Mouse (Mus musculus) midbrain, embryonic 15.5 days (tissue): Measurements from ENCODE around the gene Iqsec1. TPM values are rescaled to one million over a fixed set of nuclear protein-coding genes. Genes with fewer than 3 reads are reported as not detected.

Experiments used
- ATAC-seq: fragments of 200-750 bp; cut with Nextera tagmentation; replicated peaks from 2 replicates; pipeline ENCODE4 v1.8.0; 2017; ENCODE audit warnings: moderate TSS enrichment
- H3K27ac ChIP-seq: fragments of 300-500 bp; sonication (generic); 2 replicates; pipeline ENCODE4 v1.5.1; 2015; ENCODE audit warnings: mild to moderate bottlenecking, inconsistent platforms
- H3K27me3 ChIP-seq: fragments of 300-500 bp; sonication (generic); replicated peaks from 2 replicates; pipeline ENCODE4 v1.6.1; 2015; ENCODE audit warnings: inconsistent platforms
- H3K36me3 ChIP-seq: fragments of 300-500 bp; sonication (generic); replicated peaks from 2 replicates; pipeline ENCODE4 v1.6.1; 2015; ENCODE audit warnings: inconsistent platforms
- H3K4me1 ChIP-seq: fragments of 300-500 bp; sonication (generic); 2 replicates; pipeline ENCODE4 v1.6.1; 2015; ENCODE audit warnings: inconsistent platforms
- H3K4me2 ChIP-seq: fragments of 300-500 bp; sonication (generic); 2 replicates; pipeline ENCODE4 v1.6.1; 2015; ENCODE audit warnings: inconsistent platforms, mild to moderate bottlenecking, moderate library complexity
- H3K4me3 ChIP-seq: fragments of 300-500 bp; sonication (generic); 2 replicates; pipeline ENCODE4 v1.5.1; 2015; ENCODE audit warnings: mild to moderate bottlenecking, inconsistent platforms
- H3K9ac ChIP-seq: fragments of 300-500 bp; sonication (generic); 2 replicates; pipeline ENCODE4 v1.6.1; 2015; ENCODE audit warnings: mild to moderate bottlenecking, inconsistent platforms
- H3K9me3 ChIP-seq: fragments of 300-500 bp; sonication (generic); 2 replicates; pipeline ENCODE4 v1.6.1; 2016; ENCODE audit warnings: inconsistent platforms
- WGBS: fragments of 180-500 bp; shearing (Covaris S2); methylation state at CpG from one replicate; pipeline ENCODE4 v1.1.7; 2015; ENCODE audit warnings: mixed read lengths; 5-methylcytosine and 5-hydroxymethylcytosine counted together
- polyA plus RNA-seq: library from polyadenylated mRNA; unstranded; fragments of >200 nt; fragmentation: Nextera tagmentation; extraction: Ambion mirVana; gene quantifications from 2 replicates; pipeline ENCODE4 v1.2.1, GENCODE M21; 2015

Iqsec1 gene
- 23.3 and 25.9 TPM in 2 replicates for polyA plus RNA-seq

GRCm38 (mm10) chr6:90988648-90989317 lies at the start of gene Iqsec1:
Iqsec1 (minus strand) TSS chr6:90988685.
- H3K4me1 ChIP-seq, result peaks cover 15% of the 10 kb centered on the region
- peak within 1 kb of the TSS; percentile 59 for H3K27ac ChIP-seq
- 2% methylated on average over 35 of the region's 39 CpGs for WGBS
- H3K9me3 ChIP-seq, result peaks cover 3% of the 10 kb centered on the region; the same call in 1 of the 2 replicates
- H3K27me3 ChIP-seq, result peaks cover 10% of the 10 kb centered on the region; the same call in 1 of the 2 replicates
- ATAC-seq, result peak; percentile 95
- peak within 1 kb of the TSS; percentile 68 for H3K4me3 ChIP-seq
- no peaks in the 10 kb centered on the region for H3K36me3 ChIP-seq
- H3K4me2 ChIP-seq, result peak within 1 kb of the TSS; percentile 95
- H3K9ac ChIP-seq, result peak within 1 kb of the TSS; percentile 62

GRCm38 (mm10) chr6:91028256-91028655 lies 39.8 kb upstream of the Iqsec1 start:
- Histone ChIP-seq H3K4me2 (no peak overlapping the region), H3K9me3 (no peaks in the 10 kb centered on the region), H3K27ac (no peak overlapping the region), H3K4me3 (no peak overlapping the region), H3K27me3 (no peaks in the 10 kb centered on the region), H3K4me1 (no peaks in the 10 kb centered on the region), H3K9ac (no peak overlapping the region), H3K36me3 (peaks cover 3% of the 10 kb centered on the region; the same call in 1 of the 2 replicates)
- ATAC-seq, result no peak
- WGBS, result 93% methylated on average over 5 of the region's 5 CpGs

GRCm38 (mm10) chr6:91020810-91021209 lies 32.3 kb upstream of the Iqsec1 start:
- no peak for ATAC-seq
- H3K4me2 ChIP-seq, result no peak overlapping the region
- no peaks in the 10 kb centered on the region for H3K9me3 ChIP-seq
- H3K9ac ChIP-seq, result no peak overlapping the region
- no peaks in the 10 kb centered on the region; the same call in 1 of the 2 replicates for H3K36me3 ChIP-seq
- WGBS, result 78% methylated on average over 7 of the region's 7 CpGs
- H3K27me3 ChIP-seq, result no peaks in the 10 kb centered on the region
- H3K4me1 ChIP-seq, result no peaks in the 10 kb centered on the region
- H3K27ac ChIP-seq, result no peak overlapping the region
- no peak overlapping the region for H3K4me3 ChIP-seq

GRCm38 (mm10) chr6:91016600-91017230 lies 28.2 kb upstream of the Iqsec1 start:
- H3K4me3 ChIP-seq, result no peak overlapping the region
- 81% methylated on average over 7 of the region's 7 CpGs for WGBS
- no peak overlapping the region for H3K4me2 ChIP-seq
- H3K9ac ChIP-seq, result no peak overlapping the region
- H3K36me3 ChIP-seq, result no peaks in the 10 kb centered on the region; the same call in 1 of the 2 replicates
- H3K27me3 ChIP-seq, result no peaks in the 10 kb centered on the region
- H3K27ac ChIP-seq, result no peak overlapping the region
- H3K4me1 ChIP-seq, result no peaks in the 10 kb centered on the region
- no peaks in the 10 kb centered on the region for H3K9me3 ChIP-seq
- ATAC-seq, result no peak

- no peak for ATAC-seq
- H3K36me3 ChIP-seq, result no peaks in the 10 kb centered on the region
- no peak overlapping the region for H3K9ac ChIP-seq
- no peaks in the 10 kb centered on the region for H3K27me3 ChIP-seq
- H3K27ac ChIP-seq, result no peak overlapping the region
- no peak overlapping the region for H3K4me2 ChIP-seq
- H3K9me3 ChIP-seq, result no peaks in the 10 kb centered on the region
- 51% methylated on average over 9 of the region's 9 CpGs for WGBS
- H3K4me1 ChIP-seq, result no peaks in the 10 kb centered on the region
- no peak overlapping the region for H3K4me3 ChIP-seq
Measured at GRCm38 (mm10) chr6:91014198-91014958, 25.9 kb upstream of the Iqsec1 start.

GRCm38 (mm10) chr6:91012458-91012857 lies 24.0 kb upstream of the Iqsec1 start:
- Histone ChIP-seq H3K27me3 (no peaks in the 10 kb centered on the region), H3K9ac (no peak overlapping the region), H3K27ac (no peak overlapping the region), H3K4me3 (no peak overlapping the region), H3K4me2 (no peak overlapping the region), H3K36me3 (no peaks in the 10 kb centered on the region), H3K9me3 (no peaks in the 10 kb centered on the region), H3K4me1 (no peaks in the 10 kb centered on the region)
- 84% methylated on average over 3 of the region's 3 CpGs for WGBS
- ATAC-seq, result no peak

- no peak overlapping the region for H3K9ac ChIP-seq
- H3K4me2 ChIP-seq, result no peak overlapping the region
- ATAC-seq, result no peak
- H3K4me1 ChIP-seq, result no peaks in the 10 kb centered on the region
- no peak overlapping the region for H3K27ac ChIP-seq
- no peak overlapping the region for H3K4me3 ChIP-seq
- no peaks in the 10 kb centered on the region for H3K27me3 ChIP-seq
- WGBS, result 77% methylated on average over 4 of the region's 4 CpGs
- H3K36me3 ChIP-seq, result no peaks in the 10 kb centered on the region
- no peaks in the 10 kb centered on the region for H3K9me3 ChIP-seq
Measured at GRCm38 (mm10) chr6:91011568-91011967, 23.1 kb upstream of the Iqsec1 start.

- Histone ChIP-seq H3K9ac (no peak overlapping the region), H3K27ac (no peak overlapping the region), H3K4me2 (no peak overlapping the region), H3K36me3 (no peaks in the 10 kb centered on the region), H3K27me3 (no peaks in the 10 kb centered on the region), H3K4me1 (no peaks in the 10 kb centered on the region), H3K4me3 (no peak overlapping the region), H3K9me3 (no peaks in the 10 kb centered on the region)
- 91% methylated on average over 3 of the region's 3 CpGs for WGBS
- no peak for ATAC-seq
Measured at GRCm38 (mm10) chr6:91008284-91008830, 19.9 kb upstream of the Iqsec1 start.

- ATAC-seq, result no peak
- Histone ChIP-seq H3K4me2 (no peak overlapping the region), H3K4me1 (no peaks in the 10 kb centered on the region), H3K27ac (no peak overlapping the region), H3K9ac (no peak overlapping the region), H3K9me3 (no peaks in the 10 kb centered on the region), H3K36me3 (no peaks in the 10 kb centered on the region), H3K27me3 (no peaks in the 10 kb centered on the region), H3K4me3 (no peak overlapping the region)
- 65% methylated on average over 2 of the region's 2 CpGs for WGBS
Measured at GRCm38 (mm10) chr6:91007207-91007606, 18.7 kb upstream of the Iqsec1 start.

- H3K4me1 ChIP-seq, result peaks cover 12% of the 10 kb centered on the region
- no peak for ATAC-seq
- WGBS, result 93% methylated on average over 2 of the region's 2 CpGs
Measured at GRCm38 (mm10) chr6:91004157-91004556, 15.7 kb upstream of the Iqsec1 start.

GRCm38 (mm10) chr6:91003310-91003995 lies 15.0 kb upstream of the Iqsec1 start:
- WGBS, result 32% methylated on average over 3 of the region's 3 CpGs

More at GRCm38 (mm10) chr6:91004157-91004556, 15.7 kb upstream of the Iqsec1 start:
- Histone ChIP-seq H3K27me3 (no peaks in the 10 kb centered on the region), H3K4me2 (no peak overlapping the region), H3K9me3 (no peaks in the 10 kb centered on the region), H3K9ac (no peak overlapping the region), H3K36me3 (no peaks in the 10 kb centered on the region), H3K27ac (no peak overlapping the region), H3K4me3 (no peak overlapping the region)

More at GRCm38 (mm10) chr6:91003310-91003995, 15.0 kb upstream of the Iqsec1 start:
- no peak overlapping the region for H3K27ac ChIP-seq
- H3K4me3 ChIP-seq, result no peak overlapping the region
- H3K9ac ChIP-seq, result no peak overlapping the region
- no peaks in the 10 kb centered on the region for H3K36me3 ChIP-seq
- H3K9me3 ChIP-seq, result no peaks in the 10 kb centered on the region
- no peak overlapping the region for H3K4me2 ChIP-seq
- no peaks in the 10 kb centered on the region for H3K27me3 ChIP-seq
- H3K4me1 ChIP-seq, result peaks cover 12% of the 10 kb centered on the region
- no peak for ATAC-seq
